In the genomic region with DNA sequence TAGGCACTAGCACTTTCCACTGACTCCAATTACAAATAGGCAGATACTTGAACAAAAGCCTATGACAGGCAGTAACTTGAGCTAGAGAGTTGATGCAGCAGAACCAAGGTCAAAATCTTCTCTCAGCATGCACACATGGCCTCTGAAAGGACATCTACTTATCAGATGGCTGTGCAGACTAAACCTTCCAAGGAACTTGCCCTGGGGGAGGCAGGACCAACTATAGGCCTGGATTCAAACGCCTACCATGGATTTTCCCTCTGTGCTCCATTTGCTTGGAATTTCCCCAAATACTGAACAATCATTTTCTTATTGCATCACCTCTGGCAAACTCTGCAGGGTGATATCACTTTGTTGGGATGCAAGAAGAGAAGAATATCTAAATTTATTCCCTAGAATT, we compare ENCODE assay signal across 9 mouse cellular contexts.
DNase-seq lines count a peak whose midpoint lies in the region; ATAC-seq and TF ChIP-seq lines count a peak whose summit lies in the region.
"Had no signal": no experiment of that assay in that cellular context is flagged by ENCODE, and none has a peak within 500 bp of the region (broad histone marks: within the 10 kb centered on the region; RNA-seq: fewer than 3 reads in every experiment).

No protein-coding gene starts in this region.

- no peak overlapping the region for H3K4me3 ChIP-seq in lung, embryonic 14.5 days (ENCODE audit: low read depth, low read length)
- H3K4me3 ChIP-seq in lung, adult 2 months (replicated peaks; ENCODE audit: extremely low read depth, low read depth, low read length), result no peak overlapping the region
- no peak overlapping the region for H3K4me3 ChIP-seq in limb, embryonic 14.5 days (replicated peaks; ENCODE audit: low read length)
- H3K4me3 ChIP-seq: hindbrain, embryonic 12.5 days had no signal

- no peak overlapping the region for H3K9ac ChIP-seq in lung, embryonic 14.5 days
- H3K9ac ChIP-seq in limb, embryonic 14.5 days (ENCODE audit: low read depth, low read length, severe bottlenecking), result no peak overlapping the region
- H3K9ac ChIP-seq: hindbrain, embryonic 12.5 days had no signal

- 60% methylated on average over 1 of the region's 1 CpGs for WGBS in lung, embryonic 14.5 days
- WGBS in lung, adult 2 months, result 41% methylated on average over 1 of the region's 1 CpGs
- 47% methylated on average over 1 of the region's 1 CpGs for WGBS in limb, embryonic 14.5 days

- H3K27ac ChIP-seq in lung, embryonic 14.5 days (ENCODE audit: low read depth), result no peak overlapping the region
- no peak overlapping the region for H3K27ac ChIP-seq in limb, embryonic 14.5 days (replicated peaks; ENCODE audit: low read depth, low read length)
- H3K27ac ChIP-seq: hindbrain, embryonic 12.5 days had no signal

- H3K4me1 ChIP-seq in lung, embryonic 14.5 days (ENCODE audit: insufficient read depth), result no peaks in the 10 kb centered on the region
- no peaks in the 10 kb centered on the region for H3K4me1 ChIP-seq in lung, adult 2 months (ENCODE audit: control insufficient read depth, insufficient read depth, low read length)
- H3K4me1 ChIP-seq in limb, embryonic 14.5 days (ENCODE audit: control insufficient read depth, insufficient read depth, low read length), result no peaks in the 10 kb centered on the region
- H3K4me1 ChIP-seq: hindbrain, embryonic 12.5 days had no signal

- H3K27me3 ChIP-seq in lung, embryonic 14.5 days (ENCODE audit: insufficient read depth, low read length), result no peaks in the 10 kb centered on the region
- H3K27me3 ChIP-seq in limb, embryonic 14.5 days (ENCODE audit: control insufficient read depth, insufficient read depth, low read length), result no peaks in the 10 kb centered on the region
- H3K27me3 ChIP-seq: hindbrain, embryonic 12.5 days had no signal

- peak; percentile 17 to 80 for DNase-seq in adrenal gland, adult (ENCODE audit: inconsistent age in 2 of 2, low spot score in 1 of 2)
- no peak for DNase-seq in adrenal gland, postnatal 25 days
- DNase-seq in lung, embryonic 14.5 days, result peak; percentile 33
- no peak for DNase-seq in lung, adult 2 months
- DNase-seq in fat pad, adult 2 months (ENCODE audit: extremely low read depth, low read depth, low spot score), result peak; percentile 43
- DNase-seq in limb, embryonic 14.5 days (ENCODE audit: low spot score), result peak; percentile 17
- no peak for DNase-seq in c-Kit-positive CD71-positive TER-119-positive erythroid progenitor cells, embryonic 14.5 days (ENCODE audit: low spot score)
- no peak for DNase-seq in right cerebral cortex, adult 18-20 months

- no peak for ATAC-seq in lung, embryonic 14.5 days (ENCODE audit: insufficient read depth)
- no peak for ATAC-seq in limb, embryonic 14.5 days (ENCODE audit: low FRiP score, low read depth)

- no peak overlapping the region for H3K4me2 ChIP-seq in lung, embryonic 14.5 days
- H3K4me2 ChIP-seq in limb, embryonic 14.5 days (replicated peaks; ENCODE audit: low read depth, low read length, severe bottlenecking), result no peak overlapping the region
- H3K4me2 ChIP-seq: hindbrain, embryonic 12.5 days had no signal

- no peaks in the 10 kb centered on the region for H3K9me3 ChIP-seq in lung, embryonic 14.5 days (ENCODE audit: low read depth, low read length)
- no peaks in the 10 kb centered on the region for H3K9me3 ChIP-seq in limb, embryonic 14.5 days (ENCODE audit: control insufficient read depth, low read length)
- H3K9me3 ChIP-seq: hindbrain, embryonic 12.5 days had no signal

- TF ChIP-seq CTCF in lung, embryonic 14.5 days (IDR thresholded peaks at IDR 0.05; ENCODE audit: low read depth), result no peak
- no peak for TF ChIP-seq CTCF in lung, adult 2 months (IDR thresholded peaks at IDR 0.05; ENCODE audit: insufficient read depth, low read length)

- TF ChIP-seq POLR2A in lung, adult 2 months (IDR thresholded peaks at IDR 0.05; ENCODE audit: borderline replicate concordance, extremely low read depth, low read depth, low read length), result no peak
- no peak for TF ChIP-seq POLR2A in limb, embryonic 14.5 days (IDR thresholded peaks at IDR 0.05; ENCODE audit: borderline replicate concordance, extremely low read depth, insufficient read depth, insufficient read length)

- no peaks in the 10 kb centered on the region for H3K36me3 ChIP-seq in lung, embryonic 14.5 days (ENCODE audit: insufficient read depth)
- H3K36me3 ChIP-seq in limb, embryonic 14.5 days (ENCODE audit: control insufficient read depth, insufficient read depth, low read length), result no peaks in the 10 kb centered on the region
- H3K36me3 ChIP-seq: hindbrain, embryonic 12.5 days had no signal

Comparison
In these comparisons a context has a peak if more than half of its experiments do, and no peak if none do; other contexts are left out.
1. DNase-seq: peak in adrenal gland, adult (2 of 2), lung, embryonic 14.5 days (single experiment), fat pad, adult 2 months (single experiment) and limb, embryonic 14.5 days (single experiment); none in adrenal gland, postnatal 25 days (single experiment), lung, adult 2 months (single experiment), c-Kit-positive CD71-positive TER-119-positive erythroid progenitor cells, embryonic 14.5 days (single experiment) and right cerebral cortex, adult 18-20 months (single experiment).